Mouse (Mus musculus) midbrain, postnatal 0 days (tissue): ENCODE measurements around the gene Olfr860. TPM values are rescaled to one million over a fixed set of nuclear protein-coding genes. Genes with fewer than 3 reads are reported as not detected.
"Not testable (repeated sequence)": the region's sequence is repeated elsewhere in the genome, so short reads cannot be mapped to it uniquely, and the experiment has no call there.

ENCODE experiments used
- ATAC-seq: fragments of 200-750 bp; cut with Nextera tagmentation; 2 replicates; pipeline ENCODE4 v1.8.0; 2017; ENCODE audit warnings: moderate number of reproducible peaks, mild to moderate bottlenecking, moderate TSS enrichment, moderate library complexity; ENCODE audit not compliant: low FRiP score
- DNase-seq: peaks from one replicate; pipeline ENCODE4 v3.0.0-alpha.2; 2015; ENCODE audit warnings: low spot score
- H3K27ac ChIP-seq: fragments of 300-500 bp; sonication (generic); 2 replicates; pipeline ENCODE4 v1.5.1; 2014; ENCODE audit warnings: low read depth, mild to moderate bottlenecking, low read length, mixed read lengths
- H3K27me3 ChIP-seq: fragments of 300-500 bp; sonication (generic); 2 replicates; pipeline ENCODE4 v1.6.1; 2014; ENCODE audit warnings: low read length, control low read depth, mixed read lengths; ENCODE audit not compliant: insufficient read depth
- H3K36me3 ChIP-seq: fragments of 300-500 bp; sonication (generic); 2 replicates; pipeline ENCODE4 v1.6.1; 2014; ENCODE audit warnings: low read length, control low read depth, mixed read lengths; ENCODE audit not compliant: insufficient read depth
- H3K4me1 ChIP-seq: fragments of 300-500 bp; sonication (generic); 2 replicates; pipeline ENCODE4 v1.6.1; 2014; ENCODE audit warnings: mild to moderate bottlenecking, control low read depth, antibody characterized with exemption, low read length, mixed read lengths; ENCODE audit not compliant: insufficient read depth
- H3K4me2 ChIP-seq: fragments of 300-500 bp; sonication (generic); 2 replicates; pipeline ENCODE4 v1.6.1; 2014; ENCODE audit warnings: low read depth, mild to moderate bottlenecking, low read length, mixed read lengths; ENCODE audit not compliant: poor library complexity, severe bottlenecking
- H3K4me3 ChIP-seq: fragments of 300-500 bp; sonication (generic); 2 replicates; pipeline ENCODE4 v1.5.1; 2014; ENCODE audit warnings: low read depth, mild to moderate bottlenecking, low read length, moderate library complexity
- H3K9ac ChIP-seq: fragments of 300-500 bp; sonication (generic); replicated peaks from 2 replicates; pipeline ENCODE4 v1.6.1; 2014; ENCODE audit warnings: mild to moderate bottlenecking, low read length, moderate library complexity, mixed read lengths; ENCODE audit not compliant: poor library complexity, severe bottlenecking
- H3K9me3 ChIP-seq: fragments of 300-500 bp; sonication (generic); 2 replicates; pipeline ENCODE4 v1.6.1; 2016; ENCODE audit warnings: low read length, control low read depth
- CTCF ChIP-seq: IDR thresholded peaks from 2 replicates; pipeline ENCODE4 v1.5.1; 2016; ENCODE audit warnings: antibody characterized with exemption, mild to moderate bottlenecking
- WGBS: fragments of 180-500 bp; shearing (Covaris S2); extraction: QIAGEN DNeasy Blood & Tissue Kit; methylation state at CpG from one replicate; pipeline ENCODE4 v1.1.7; 2014; 5-methylcytosine and 5-hydroxymethylcytosine counted together
- polyA plus RNA-seq: library from polyadenylated mRNA; unstranded; fragments of >200 nt; fragmentation: Nextera tagmentation; extraction: Ambion mirVana; gene quantifications from 2 replicates; pipeline ENCODE4 v1.2.1, GENCODE M21; 2015
- total RNA-seq: library from RNA; depleted of rRNA; stranded (reverse); fragments of >200 nt; gene quantifications from 2 replicates; pipeline ENCODE4 v1.2.3, GENCODE M21; 2014; rRNA removed

The Olfr860 gene
- total RNA-seq (not detected in 2 replicates), polyA plus RNA-seq (not detected in 2 replicates)

GRCm38 (mm10) chr9:19849647-19850046 is at the start of gene Olfr860:
Olfr860 (minus strand) TSS chr9:19849747.
- Histone ChIP-seq H3K9me3 (peaks cover 7% of the 10 kb centered on the region; the same call in 1 of the 2 replicates), H3K4me1 (no peaks in the 10 kb centered on the region), H3K36me3 (no peaks in the 10 kb centered on the region), H3K4me3 (no peak within 1 kb of the TSS), H3K9ac (no peak within 1 kb of the TSS), H3K4me2 (no peak within 1 kb of the TSS), H3K27me3 (no peaks in the 10 kb centered on the region), H3K27ac (no peak within 1 kb of the TSS)
- ATAC-seq, result no peak
- no peak for TF ChIP-seq CTCF
- 72% methylated on average over 1 of the region's 1 CpGs for WGBS
- DNase-seq, result no peak

GRCm38 (mm10) chr9:19887904-19888303 is 38.4 kb upstream of the Olfr860 start, which contains the start of gene Olfr862:
Olfr862 (minus strand) TSS chr9:19888004.
- Histone ChIP-seq H3K9ac (no peak within 1 kb of the TSS), H3K4me1 (no peaks in the 10 kb centered on the region), H3K9me3 (peaks cover 14% of the 10 kb centered on the region), H3K27ac (no peak within 1 kb of the TSS), H3K4me2 (no peak within 1 kb of the TSS), H3K4me3 (no peak within 1 kb of the TSS), H3K27me3 (no peaks in the 10 kb centered on the region), H3K36me3 (no peaks in the 10 kb centered on the region)
- DNase-seq (no peak), ATAC-seq (no peak)
- TF ChIP-seq CTCF, result no peak

GRCm38 (mm10) chr9:19804606-19805005 is 44.9 kb downstream of the Olfr860 start, which contains the start of gene Olfr859:
Olfr859 (plus strand) TSS chr9:19804906.
- not testable (repeated sequence) for DNase-seq, H3K27ac ChIP-seq, H3K9me3 ChIP-seq, H3K36me3 ChIP-seq, ATAC-seq, H3K9ac ChIP-seq, H3K4me2 ChIP-seq, H3K4me1 ChIP-seq, H3K27me3 ChIP-seq, H3K4me3 ChIP-seq
- WGBS, result 63% methylated on average over 1 of the region's 1 CpGs

GRCm38 (mm10) chr9:19803000-19803399 is 46.5 kb downstream of the Olfr860 start:
- Histone ChIP-seq H3K4me1 (no peaks in the 10 kb centered on the region), H3K36me3 (no peaks in the 10 kb centered on the region), H3K27ac (no peak overlapping the region), H3K9me3 (no peaks in the 10 kb centered on the region), H3K9ac (no peak overlapping the region), H3K4me3 (no peak overlapping the region), H3K27me3 (no peaks in the 10 kb centered on the region), H3K4me2 (no peak overlapping the region)
- 77% methylated on average over 1 of the region's 1 CpGs for WGBS
- TF ChIP-seq CTCF, result no peak
- ATAC-seq, result no peak
- DNase-seq, result no peak

Other genes with a start within 250 kb of the Olfr860 start
- gene Zfp317, start 227.6 kb downstream of the Olfr860 start, total RNA-seq, result 40.3 and 54.4 TPM in 2 replicates
- gene Zfp317, start 227.6 kb downstream of the Olfr860 start, polyA plus RNA-seq, result 22.1 and 22.9 TPM in 2 replicates
- gene Olfr857, start 140.3 kb downstream of the Olfr860 start, total RNA-seq, result not detected in 2 replicates
- not detected in 2 replicates for gene Olfr857, start 140.3 kb downstream of the Olfr860 start, polyA plus RNA-seq
- not detected in 2 replicates for gene Olfr58, start 69.5 kb downstream of the Olfr860 start, total RNA-seq
- not detected in 2 replicates for gene Olfr58, start 69.5 kb downstream of the Olfr860 start, polyA plus RNA-seq
- 0.11 TPM in 1 of 2 replicates, not detected in the other for gene Olfr859, start 44.8 kb downstream of the Olfr860 start, total RNA-seq
- not detected in 2 replicates for gene Olfr859, start 44.8 kb downstream of the Olfr860 start, polyA plus RNA-seq
- gene Olfr862, start 38.3 kb upstream of the Olfr860 start, total RNA-seq, result not detected in 2 replicates
- gene Olfr862, start 38.3 kb upstream of the Olfr860 start, polyA plus RNA-seq, result not detected in 2 replicates
- gene Olfr77, start 67.1 kb upstream of the Olfr860 start, total RNA-seq, result not detected in 2 replicates
- 0.15 and 0.16 TPM in 2 replicates for gene Olfr77, start 67.1 kb upstream of the Olfr860 start, polyA plus RNA-seq
- not detected in 2 replicates for gene Olfr866, start 178.3 kb upstream of the Olfr860 start, total RNA-seq
- gene Olfr866, start 178.3 kb upstream of the Olfr860 start, polyA plus RNA-seq, result not detected in 2 replicates
- gene Olfr867, start 207.8 kb upstream of the Olfr860 start, total RNA-seq, result not detected in 2 replicates
- not detected in 2 replicates for gene Olfr867, start 207.8 kb upstream of the Olfr860 start, polyA plus RNA-seq
- not detected in 2 replicates for gene Olfr868, start 248.9 kb upstream of the Olfr860 start, total RNA-seq
- gene Olfr868, start 248.9 kb upstream of the Olfr860 start, polyA plus RNA-seq, result not detected in 2 replicates